Mouse (Mus musculus) G1E (cell line): ENCODE results near the gene Fam196a.

Source experiments
- CTCF ChIP-seq: IDR thresholded peaks from 2 replicates; pipeline ENCODE4 v1.5.1; 2012; ENCODE audit warnings: low read depth, low read length, inconsistent platforms, mixed read lengths
- GATA1 ChIP-seq: IDR thresholded peaks from 2 replicates; pipeline ENCODE4 v1.6.1; 2012; ENCODE audit warnings: borderline replicate concordance, low read length, inconsistent platforms, mixed read lengths
- GATA2 ChIP-seq: IDR thresholded peaks from 2 replicates; pipeline ENCODE4 v1.6.1; 2012; ENCODE audit warnings: low read depth, low read length, inconsistent platforms, borderline replicate concordance
- TAL1 ChIP-seq: conservative IDR thresholded peaks from 2 replicates; pipeline ENCODE4 v1.6.1; 2012; ENCODE audit warnings: low read depth, low read length, inconsistent platforms, mixed read lengths

DNA sequence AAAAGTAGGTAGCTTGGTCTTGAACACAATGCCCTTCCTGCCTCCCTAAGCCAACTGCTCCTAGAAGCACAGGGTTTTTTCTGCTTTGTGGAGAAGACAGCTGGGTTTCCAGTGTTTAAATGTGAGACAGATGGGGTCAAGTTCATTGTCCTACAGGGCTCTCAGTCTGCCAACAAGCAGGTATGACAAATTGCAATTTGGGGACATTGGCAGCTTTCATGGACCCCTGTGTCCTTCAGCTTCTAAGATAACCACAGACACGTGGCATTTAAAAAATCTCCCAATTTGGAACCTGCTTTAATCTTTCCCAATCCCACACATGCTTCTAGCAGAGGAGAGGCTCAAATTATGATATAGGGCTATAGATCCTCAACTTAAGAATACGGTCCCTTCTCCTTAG is 43.6 kb downstream of the Fam196a start:
- TF ChIP-seq CTCF, result no peak
- no peak for TF ChIP-seq TAL1
- TF ChIP-seq GATA2, result no peak
- TF ChIP-seq GATA1, result no peak
